Mouse (Mus musculus): Measurements from ENCODE around the gene Ina. TPM values are rescaled to one million over a fixed set of nuclear protein-coding genes. Genes with fewer than 3 reads are reported as not detected.
A peak's percentile ranks its signal among the peaks of the same experiment; 100 is the strongest.

The Ina gene
- total RNA-seq, 2 experiments from 2014 or later, result 246 to 250 TPM

DNA sequence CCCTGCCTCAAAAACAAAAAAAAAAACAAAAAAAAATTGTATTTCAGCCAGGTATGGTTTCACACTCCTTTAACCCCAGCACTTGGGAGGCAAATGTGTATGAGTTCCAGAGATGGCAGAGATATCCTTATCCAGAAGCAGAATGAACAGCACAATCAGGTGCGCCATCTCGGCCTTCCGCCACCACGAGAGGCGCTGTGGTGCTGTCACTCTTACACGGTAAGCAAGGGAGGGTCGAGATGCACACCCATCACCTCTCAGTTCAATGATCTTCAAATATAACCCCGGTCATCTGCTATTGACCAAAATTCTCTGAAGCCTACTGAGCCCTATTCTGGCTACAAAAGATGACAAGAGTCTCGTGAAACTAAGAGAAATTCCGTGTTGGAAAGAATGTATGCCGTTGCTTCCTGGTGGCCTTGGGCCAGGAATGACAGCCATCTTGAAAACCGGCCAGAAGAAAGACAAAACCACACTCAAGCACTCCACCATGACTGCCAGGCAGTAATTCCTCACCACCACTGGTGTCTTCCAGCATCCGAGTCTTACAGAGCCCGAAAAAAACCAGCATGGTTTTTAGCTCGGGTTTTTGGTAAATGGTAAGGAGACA, 1.9 kb upstream of the Ina start:
- intact Hi-C loops (cut with DNase I), result no loop called here
- peak; percentile 23 for DNase-seq

GRCm38 (mm10) chr19:47013340-47014158, 949 bp upstream of the Ina start:
- DNase-seq, result no peak
- intact Hi-C loops (cut with DNase I), result no loop called here

GRCm38 (mm10) chr19:47014159-47014446, 395 bp upstream of the Ina start:
- no peak for DNase-seq
- intact Hi-C loops (cut with DNase I), result no loop called here

DNA sequence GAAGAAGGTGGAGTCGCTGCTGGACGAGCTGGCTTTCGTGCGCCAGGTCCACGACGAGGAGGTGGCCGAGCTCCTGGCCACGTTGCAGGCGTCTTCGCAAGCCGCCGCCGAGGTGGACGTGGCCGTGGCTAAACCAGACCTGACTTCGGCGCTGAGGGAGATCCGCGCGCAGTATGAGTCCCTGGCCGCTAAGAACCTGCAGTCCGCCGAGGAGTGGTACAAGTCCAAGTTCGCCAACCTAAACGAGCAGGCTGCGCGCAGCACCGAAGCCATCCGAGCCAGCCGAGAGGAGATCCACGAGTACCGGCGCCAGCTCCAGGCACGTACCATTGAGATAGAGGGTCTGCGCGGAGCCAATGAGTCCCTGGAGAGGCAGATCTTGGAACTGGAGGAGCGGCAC, 898 bp downstream of the Ina start:
- intact Hi-C loops (cut with DNase I), result no loop called here
- DNase-seq, result peak; percentile 29

DNA sequence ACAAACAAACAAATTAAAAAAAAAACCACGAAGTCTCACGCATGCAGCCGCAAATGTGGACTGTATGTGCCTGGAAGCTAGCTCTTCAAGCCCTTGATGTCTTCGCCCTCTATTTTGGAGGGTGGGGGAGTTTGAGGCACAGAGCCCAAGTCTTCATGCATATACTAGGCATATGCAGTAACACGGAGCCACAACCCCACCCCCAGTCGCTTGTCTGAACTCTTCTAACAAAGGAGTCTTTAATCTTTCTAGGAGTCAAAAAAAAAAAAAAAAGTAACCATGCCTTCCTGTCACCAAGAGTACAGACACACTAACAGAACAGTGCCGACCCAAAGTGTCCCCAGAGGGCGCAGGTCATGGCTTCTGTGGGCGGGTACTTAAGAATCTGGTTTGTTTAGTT, 1.5 kb downstream of the Ina start:
- intact Hi-C loops (cut with DNase I), result no loop called here
- DNase-seq, result peak; percentile 14

DNA sequence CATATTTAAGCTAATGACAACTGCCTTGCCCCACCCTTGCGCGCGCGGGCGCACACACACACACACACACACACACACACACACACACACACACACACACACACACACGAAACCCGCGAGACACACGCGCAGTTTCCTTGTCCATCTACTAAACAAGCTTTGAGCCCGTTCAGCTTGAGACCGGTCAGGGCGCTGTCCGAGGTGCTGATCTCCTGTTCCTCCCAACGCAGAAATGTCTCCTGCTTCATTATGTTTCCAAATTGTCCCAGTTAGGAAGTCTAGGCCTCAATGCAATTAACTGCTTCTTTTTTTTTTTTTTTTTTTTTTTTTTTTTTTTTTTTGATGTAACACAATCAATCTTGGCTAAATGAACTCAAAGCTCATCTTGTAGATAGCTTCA, 2.0 kb downstream of the Ina start:
- peak; percentile 61 for DNase-seq
- intact Hi-C loops (cut with DNase I), result no loop called here

GRCm38 (mm10) chr19:47017831-47018230, 3.3 kb downstream of the Ina start:
- DNase-seq, result no peak
- intact Hi-C loops (cut with DNase I), result no loop called here

GRCm38 (mm10) chr19:47018330-47018729, 3.8 kb downstream of the Ina start:
- intact Hi-C loops (cut with DNase I), result no loop called here
- DNase-seq, result no peak

GRCm38 (mm10) chr19:47019326-47019725, 4.8 kb downstream of the Ina start:
- intact Hi-C loops (cut with DNase I), result no loop called here
- DNase-seq, result peak; percentile 61

DNA sequence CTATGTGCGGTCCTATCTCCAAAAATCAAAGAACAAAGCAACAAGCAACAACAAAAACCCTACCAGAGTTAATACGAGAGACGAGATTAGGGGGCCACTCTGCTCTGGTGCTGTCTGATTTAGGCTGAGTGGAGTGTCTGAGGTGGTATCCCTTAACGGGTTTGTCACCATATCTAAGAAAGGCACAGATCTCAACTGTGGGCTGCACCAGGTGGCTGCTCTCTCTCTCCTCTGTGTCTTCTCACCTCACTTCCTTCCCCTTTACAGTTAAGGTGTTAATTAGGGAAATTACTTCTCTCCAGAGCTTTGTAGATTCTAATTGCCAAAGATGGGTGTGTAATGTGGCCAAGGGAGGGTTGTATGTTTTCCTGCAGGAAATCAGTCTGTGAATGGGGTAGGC, 8.2 kb downstream of the Ina start:
- intact Hi-C loops (cut with DNase I), result no loop called here
- DNase-seq, result no peak

DNA sequence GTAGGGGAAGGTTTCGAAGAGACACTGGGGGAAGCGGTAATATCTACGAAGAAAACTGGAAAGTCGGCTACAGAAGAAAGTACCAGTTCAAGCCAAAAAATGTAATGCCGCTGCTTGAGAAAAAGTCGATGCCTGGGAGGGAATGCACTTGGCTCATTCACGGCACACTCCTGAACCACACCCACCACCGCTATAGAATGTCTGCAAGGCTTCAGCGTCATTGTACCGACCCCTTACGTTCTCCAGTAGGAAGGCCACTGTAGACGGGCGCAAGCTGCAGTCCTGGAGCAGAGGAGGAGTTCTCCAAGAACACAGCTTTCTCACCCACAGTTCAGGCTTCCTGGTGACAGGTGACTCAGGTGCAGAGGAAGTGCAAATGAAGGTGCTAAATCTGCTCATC, 9.0 kb downstream of the Ina start:
- intact Hi-C loops (cut with DNase I), result no loop called here

DNA sequence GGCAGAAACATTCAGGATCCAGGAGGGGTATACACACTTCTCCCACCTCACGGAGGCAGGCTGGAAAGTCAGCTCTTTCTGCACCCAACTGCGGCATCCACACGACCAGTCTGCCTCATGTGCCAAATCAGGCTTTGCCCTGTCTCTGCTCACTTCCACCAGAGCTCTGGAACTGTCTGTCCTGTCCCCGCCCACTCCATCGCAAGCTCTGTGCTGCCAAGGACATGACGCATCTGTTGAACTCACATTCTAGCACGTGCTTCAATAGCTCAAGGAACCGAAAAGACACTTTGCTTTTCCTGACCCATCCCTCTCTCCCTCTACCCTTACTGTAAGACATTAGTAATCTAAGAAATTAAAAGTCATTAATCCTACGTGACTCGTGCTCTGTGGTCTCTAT, 10.5 kb downstream of the Ina start:
- intact Hi-C loops (cut with DNase I), result no loop called here
- no peak for DNase-seq

More for the DNA sequence above, 9.0 kb downstream of the Ina start:
- no peak for DNase-seq

- intact Hi-C loops (cut with DNase I), result no loop called here
- no peak for DNase-seq
These were observed 12.0 kb downstream of the Ina start for GRCm38 (mm10) chr19:47026513-47026912.

DNA sequence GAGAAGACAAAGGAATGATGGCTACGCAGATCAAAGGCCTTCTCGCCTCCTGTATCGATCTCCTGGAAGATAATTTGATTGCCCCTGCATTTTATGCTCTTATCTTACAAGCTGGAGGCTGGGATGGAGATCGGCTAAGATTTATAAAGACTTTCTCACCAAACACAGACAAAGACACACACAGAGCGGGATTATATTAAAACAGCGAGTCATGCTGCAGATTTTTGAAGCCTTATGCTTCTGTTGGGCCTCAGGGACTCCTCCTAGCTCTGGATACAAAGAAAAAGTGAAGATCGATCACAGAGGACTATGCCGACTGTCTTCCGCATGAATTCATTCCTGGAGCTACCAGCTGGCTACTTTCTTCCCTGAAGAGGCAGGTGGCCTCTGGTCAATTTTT, 15.3 kb downstream of the Ina start:
- intact Hi-C loops (cut with DNase I), result no loop called here
- no peak for DNase-seq

DNA sequence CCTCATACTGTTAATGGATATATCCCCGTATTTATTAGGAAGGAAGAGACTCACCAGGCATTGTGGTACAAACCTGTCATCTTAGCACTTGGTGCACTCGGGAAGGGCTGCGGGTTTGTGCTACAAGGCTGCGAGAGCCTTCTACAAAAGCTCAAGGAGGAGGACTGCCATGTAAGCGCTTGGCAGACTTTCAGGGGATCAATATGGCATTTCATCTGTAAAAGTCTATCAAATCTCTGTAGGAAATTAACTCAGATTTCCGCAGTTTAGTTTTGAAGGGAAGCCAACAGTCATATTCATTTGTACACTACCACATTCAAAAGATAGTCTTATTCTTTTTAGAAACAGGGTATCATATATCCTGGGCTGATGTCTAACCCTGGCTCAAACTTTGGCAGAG, 17.3 kb downstream of the Ina start:
- no peak for DNase-seq
- intact Hi-C loops (cut with DNase I), result no loop called here

- intact Hi-C loops (cut with DNase I), result no loop called here
- DNase-seq, result no peak
These were observed 20.4 kb downstream of the Ina start for GRCm38 (mm10) chr19:47034916-47035315.

- no peak for DNase-seq
- intact Hi-C loops (cut with DNase I), result no loop called here
These were observed 22.1 kb downstream of the Ina start for GRCm38 (mm10) chr19:47036596-47036995.

DNA sequence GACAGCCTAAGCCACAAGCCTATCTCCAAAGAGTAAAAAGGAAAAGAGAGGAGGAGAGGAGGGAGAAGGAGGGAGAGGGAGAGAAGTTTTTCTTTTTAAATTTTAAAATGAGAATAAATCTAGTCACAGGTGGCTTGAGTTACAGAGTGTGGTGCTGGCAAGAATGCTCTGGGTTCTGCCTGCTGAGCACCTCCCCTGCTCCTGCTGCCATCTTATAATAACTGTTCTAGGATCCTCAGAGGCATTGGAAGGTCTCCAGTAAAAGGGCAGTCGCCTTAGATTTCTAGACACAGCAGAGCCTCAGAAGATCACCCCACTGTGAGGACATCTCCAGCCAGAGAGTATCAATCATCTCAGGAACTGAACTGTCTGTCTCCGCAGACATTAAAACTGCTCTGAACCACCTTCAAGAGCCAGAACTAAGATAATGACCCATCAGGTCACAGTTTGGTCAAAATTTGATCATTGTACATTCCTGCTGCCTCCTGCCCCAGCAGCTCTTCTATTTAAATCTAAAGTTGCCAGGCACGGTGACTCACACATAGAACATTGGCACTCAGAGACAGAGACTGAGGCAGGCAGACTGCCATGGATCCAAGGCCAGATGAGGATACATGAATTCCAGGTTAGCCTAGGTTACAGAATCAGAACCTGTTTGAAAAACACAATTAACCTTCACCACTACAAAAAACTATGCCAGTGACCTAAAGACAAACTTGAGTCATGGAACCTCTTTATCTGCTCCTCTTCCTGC, 26.4 kb downstream of the Ina start:
- intact Hi-C loops (cut with DNase I), result no loop called here
- DNase-seq, result no peak

DNA sequence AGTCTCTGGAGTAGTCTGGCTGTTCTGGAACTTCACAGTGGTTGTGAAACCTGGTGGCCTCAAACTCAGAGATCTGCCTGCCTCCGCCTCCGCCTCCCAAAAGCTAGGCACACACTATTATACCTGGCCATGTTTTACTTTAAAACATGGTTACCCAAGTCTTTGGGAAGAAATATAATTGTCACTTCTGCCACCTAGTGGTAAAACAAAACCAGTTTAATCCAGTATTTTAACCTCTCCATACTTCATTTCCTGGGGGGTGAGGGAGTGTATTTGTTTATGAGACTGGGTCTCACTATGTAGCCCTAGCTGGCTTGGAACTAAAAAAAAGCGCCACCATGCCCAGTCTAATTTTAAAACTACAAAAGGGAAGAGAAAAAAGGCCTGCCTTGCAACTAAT, 29.1 kb downstream of the Ina start:
- intact Hi-C loops (cut with DNase I), result no loop called here

DNA sequence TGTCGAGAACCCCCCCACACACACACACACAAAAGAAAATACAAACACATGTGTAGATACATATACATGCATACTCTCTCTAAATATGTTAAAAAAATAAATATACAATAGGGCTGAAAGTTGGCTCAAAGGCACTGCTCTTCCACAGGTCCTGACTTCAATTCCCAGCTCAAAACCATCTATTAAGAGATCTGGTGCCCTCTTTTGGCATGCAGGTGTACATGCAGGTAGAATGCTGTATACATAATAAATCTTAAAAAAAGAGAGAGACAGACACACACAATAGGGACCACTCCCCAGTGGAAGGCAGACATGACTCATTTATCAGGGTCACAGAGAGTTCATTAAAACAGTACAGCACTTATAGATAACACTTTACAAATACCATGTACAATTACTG, 31.8 kb downstream of the Ina start:
- intact Hi-C loops (cut with DNase I), result no loop called here
- no peak for DNase-seq

More for the DNA sequence above, 29.1 kb downstream of the Ina start:
- no peak for DNase-seq

DNA sequence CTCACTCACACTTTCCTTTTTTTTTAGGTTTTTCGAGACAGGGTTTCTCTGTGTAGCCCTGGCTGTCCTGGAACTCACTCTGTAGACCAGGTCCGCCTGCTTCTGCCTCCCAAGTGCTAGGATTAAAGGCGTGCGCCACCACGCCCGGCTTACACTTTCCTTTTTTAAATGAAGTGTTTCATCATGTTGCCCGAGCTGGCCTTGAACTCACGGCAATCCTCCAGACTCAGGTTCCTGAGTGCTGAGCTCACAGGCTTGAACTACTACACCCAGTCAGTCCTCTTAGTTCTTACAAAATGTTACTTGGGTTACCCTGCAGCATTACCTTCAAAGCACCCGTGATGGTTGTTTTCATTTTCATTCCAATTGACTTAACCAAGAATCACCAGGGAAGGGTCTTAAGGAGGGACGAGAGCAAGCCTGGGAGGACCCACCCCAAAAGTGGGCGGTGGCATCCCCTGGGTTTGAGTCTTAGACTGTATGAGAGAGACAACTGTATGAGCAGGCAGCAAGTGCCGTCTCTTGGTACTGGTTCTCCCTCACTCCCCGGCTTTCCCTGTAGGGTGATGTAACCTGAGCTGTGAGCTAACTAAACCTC, 32.8 kb downstream of the Ina start:
- intact Hi-C loops (cut with DNase I), result no loop called here
- DNase-seq, result no peak

GRCm38 (mm10) chr19:47049061-47049460, 34.6 kb downstream of the Ina start:
- no peak for DNase-seq
- intact Hi-C loops (cut with DNase I), result no loop called here
